Mouse (Mus musculus) kidney, adult 2 months (tissue): ENCODE data around the gene Brat1. TPM values are rescaled to one million over a fixed set of nuclear protein-coding genes. Genes with fewer than 3 reads are reported as not detected.
"Not testable (repeated sequence)": the region's sequence is repeated elsewhere in the genome, so short reads cannot be mapped to it uniquely, and the experiment has no call there.

Experiments
- DNase-seq: peaks from one replicate; pipeline ENCODE4 v3.0.0; 2021
- H3K27ac ChIP-seq: fragments of 200-500 bp; 2 replicates; pipeline ENCODE4 v1.5.1; 2012; ENCODE audit warnings: low read depth, low read length, control low read depth, inconsistent platforms; ENCODE audit not compliant: insufficient read depth
- H3K27me3 ChIP-seq: fragments of 200-500 bp; replicated peaks from 2 replicates; pipeline ENCODE4 v1.6.1; 2012; ENCODE audit warnings: mild to moderate bottlenecking, moderate library complexity, low read length, inconsistent platforms; ENCODE audit not compliant: control insufficient read depth, insufficient read depth
- H3K36me3 ChIP-seq: fragments of 200-500 bp; 2 replicates; pipeline ENCODE4 v1.6.1; 2012; ENCODE audit warnings: mild to moderate bottlenecking, moderate library complexity, low read length, inconsistent platforms; ENCODE audit not compliant: control insufficient read depth, insufficient read depth
- H3K4me1 ChIP-seq: fragments of 200-500 bp; 2 replicates; pipeline ENCODE4 v1.6.1; 2011; ENCODE audit warnings: low read length; ENCODE audit not compliant: control insufficient read depth, insufficient read depth
- H3K4me3 ChIP-seq: fragments of 200-500 bp; 2 replicates; pipeline ENCODE4 v1.5.1; 2011; ENCODE audit warnings: mild to moderate bottlenecking, low read depth, low read length, control low read depth; ENCODE audit not compliant: insufficient read depth
- CTCF ChIP-seq: fragments of 200-500 bp; conservative IDR thresholded peaks from 2 replicates; pipeline ENCODE4 v1.5.1; 2011; ENCODE audit warnings: low read depth, mild to moderate bottlenecking, control low read depth, low read length, moderate library complexity, mixed read lengths; ENCODE audit not compliant: insufficient read depth, insufficient read length
- POLR2A ChIP-seq: fragments of 200-500 bp; IDR thresholded peaks from one replicate; pipeline ENCODE4 v1.6.1; 2011; ENCODE audit warnings: low read depth, low read length, control low read depth
- WGBS: fragments of 180-500 bp; shearing (Covaris S2); methylation state at CpG from one replicate; pipeline ENCODE4 v1.1.7; 2018; 5-methylcytosine and 5-hydroxymethylcytosine counted together
- polyA plus RNA-seq: library from polyadenylated mRNA; depleted of rRNA; stranded (reverse); fragments of >200 nt; gene quantifications from 2 replicates; pipeline ENCODE4 v1.2.3, GENCODE M21; 2012

Brat1 gene
- polyA plus RNA-seq, 1 experiment: 16.3 TPM

DNA sequence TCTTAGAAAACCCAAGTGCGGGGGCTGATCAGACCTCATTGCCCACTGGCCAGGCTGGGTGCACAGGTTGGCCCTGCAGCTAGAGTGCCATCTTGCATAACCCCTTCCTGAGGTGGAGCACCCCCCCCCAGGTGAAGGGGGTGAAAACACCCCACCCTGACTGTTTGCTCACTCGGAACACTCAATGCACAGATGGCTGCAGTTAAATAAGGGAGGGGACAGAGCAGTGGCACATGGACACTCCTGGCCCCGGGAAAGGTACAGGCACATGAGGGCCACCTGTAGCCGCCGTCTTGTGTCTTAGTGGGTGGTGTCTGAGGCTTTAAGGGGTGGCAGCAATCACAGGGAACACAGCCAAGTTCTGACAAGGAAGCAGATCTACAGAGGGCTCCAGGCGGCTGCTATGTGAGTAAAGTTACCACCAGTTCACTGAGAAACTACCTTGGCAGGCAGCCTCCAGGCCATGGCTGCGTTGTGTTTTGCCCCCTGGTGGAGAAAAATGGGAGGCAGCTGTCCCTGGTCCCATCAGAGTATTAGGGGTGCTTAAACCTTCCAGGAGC lies 41.1 kb upstream of the Brat1 start:
- DNase-seq: peak; percentile 69
- 46% methylated on average over 7 of the region's 7 CpGs for WGBS
- Histone ChIP-seq H3K4me3 (no peak overlapping the region), H3K27me3 (no peaks in the 10 kb centered on the region), H3K36me3 (no peaks in the 10 kb centered on the region; the same call in 1 of the 2 replicates), H3K27ac (no peak overlapping the region), H3K4me1 (no peaks in the 10 kb centered on the region)
- no peak for TF ChIP-seq POLR2A
- peak; percentile 69 for TF ChIP-seq CTCF

DNA sequence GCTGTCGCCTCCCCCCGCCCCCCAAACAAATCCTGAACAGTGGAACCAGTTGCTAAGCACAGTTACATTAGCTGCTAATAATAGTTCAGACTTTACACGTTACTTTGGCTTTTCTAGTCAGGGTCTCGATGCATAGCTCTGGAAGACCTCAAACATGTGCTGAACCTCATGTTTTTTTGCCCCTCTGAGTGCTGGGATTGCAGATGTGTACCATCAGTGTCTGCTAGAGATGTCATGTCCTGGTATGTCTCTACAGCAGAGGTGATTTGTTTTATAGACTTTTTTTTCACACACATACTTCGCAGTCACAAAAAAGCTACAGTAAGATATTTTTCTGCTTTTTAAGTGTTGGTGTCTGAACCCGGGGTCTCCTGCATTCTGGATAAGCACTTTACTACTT lies 32.7 kb upstream of the Brat1 start:
- Histone ChIP-seq H3K27me3 (no peaks in the 10 kb centered on the region), H3K27ac (no peak overlapping the region), H3K36me3 (peaks cover 7% of the 10 kb centered on the region; the same call in 1 of the 2 replicates), H3K4me1 (no peaks in the 10 kb centered on the region), H3K4me3 (no peak overlapping the region)
- TF ChIP-seq POLR2A: no peak
- TF ChIP-seq CTCF: no peak
- no peak for DNase-seq
- 89% methylated on average over 6 of the region's 6 CpGs for WGBS

DNA sequence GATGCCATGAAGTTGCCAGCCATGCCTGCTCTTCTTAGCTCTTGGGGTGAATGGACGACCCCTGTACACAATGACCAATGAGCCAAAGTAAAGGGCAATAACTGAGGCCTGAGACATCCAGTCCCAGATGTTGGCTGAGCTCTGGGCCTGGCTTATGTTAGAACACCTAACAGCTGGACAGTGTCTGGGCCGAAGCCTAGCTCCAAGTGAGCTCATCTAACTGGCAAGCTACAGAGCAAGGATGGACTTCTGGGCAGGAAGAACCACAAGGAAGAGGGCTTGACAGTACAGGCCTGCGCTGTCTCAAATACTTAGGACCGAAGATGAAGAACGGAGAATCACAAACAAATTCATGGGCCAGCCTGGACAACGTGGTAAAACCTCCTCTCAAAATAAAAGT lies 32.2 kb upstream of the Brat1 start:
- not testable (repeated sequence) for H3K4me1 ChIP-seq, H3K27ac ChIP-seq, H3K36me3 ChIP-seq, H3K27me3 ChIP-seq, DNase-seq, H3K4me3 ChIP-seq
- WGBS: 89% methylated on average over 6 of the region's 6 CpGs

GRCm38 (mm10) chr5:140674036-140674435 lies 30.8 kb upstream of the Brat1 start:
- TF ChIP-seq CTCF (no peak), POLR2A (no peak)
- no peaks in the 10 kb centered on the region for H3K4me1 ChIP-seq
- no peak overlapping the region for H3K27ac ChIP-seq
- H3K27me3 ChIP-seq: no peaks in the 10 kb centered on the region
- peaks cover 5% of the 10 kb centered on the region; the same call in 1 of the 2 replicates for H3K36me3 ChIP-seq
- DNase-seq: no peak
- no peak overlapping the region for H3K4me3 ChIP-seq
- WGBS: 80% methylated on average over 17 of the region's 17 CpGs

GRCm38 (mm10) chr5:140675079-140675478 lies 29.7 kb upstream of the Brat1 start:
- TF ChIP-seq POLR2A (no peak), CTCF (no peak)
- Histone ChIP-seq H3K27ac (no peak overlapping the region), H3K36me3 (0 out of 2 replicates have a peak, but pooled peaks cover 3% of the 10 kb centered on the region), H3K4me1 (no peaks in the 10 kb centered on the region), H3K27me3 (no peaks in the 10 kb centered on the region), H3K4me3 (no peak overlapping the region)
- DNase-seq: no peak
- WGBS: 66% methylated on average over 11 of the region's 11 CpGs

GRCm38 (mm10) chr5:140675640-140676039 lies 29.2 kb upstream of the Brat1 start:
- 91% methylated on average over 11 of the region's 11 CpGs for WGBS
- Histone ChIP-seq H3K4me1 (no peaks in the 10 kb centered on the region), H3K4me3 (no peak overlapping the region), H3K36me3 (no peaks in the 10 kb centered on the region), H3K27me3 (no peaks in the 10 kb centered on the region), H3K27ac (no peak overlapping the region)
- TF ChIP-seq CTCF: no peak
- TF ChIP-seq POLR2A: no peak
- DNase-seq: no peak

DNA sequence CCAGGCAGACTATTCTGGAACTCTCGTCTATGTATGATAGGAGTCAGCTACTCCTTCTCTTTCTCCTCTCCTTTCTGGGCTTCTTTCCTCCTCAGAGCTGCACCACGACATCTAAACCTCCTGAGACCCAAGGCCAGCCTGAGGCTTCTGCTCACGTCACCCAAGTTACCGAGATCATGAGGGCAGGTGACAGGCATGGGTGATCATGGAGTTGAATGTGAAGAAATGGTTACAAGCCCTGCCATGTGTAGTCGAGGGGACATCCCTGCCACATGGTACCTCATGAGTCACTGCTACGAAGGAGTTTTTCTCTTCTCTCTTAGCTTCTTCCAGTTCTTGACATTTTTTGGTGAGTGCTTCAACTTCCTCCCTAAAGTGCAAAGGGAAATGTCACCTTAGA lies 27.7 kb upstream of the Brat1 start:
- 73% methylated on average over 6 of the region's 6 CpGs for WGBS
- no peak overlapping the region for H3K27ac ChIP-seq

More for the DNA sequence above, 27.7 kb upstream of the Brat1 start:
- Histone ChIP-seq H3K4me1 (no peaks in the 10 kb centered on the region), H3K36me3 (no peaks in the 10 kb centered on the region), H3K27me3 (no peaks in the 10 kb centered on the region), H3K4me3 (no peak overlapping the region)
- no peak for DNase-seq
- TF ChIP-seq POLR2A (no peak), CTCF (no peak)
